Mouse (Mus musculus) megakaryocyte-erythroid progenitor cell, adult 5 weeks (primary cell): ENCODE results near the gene Ddost. TPM values are rescaled to one million over a fixed set of nuclear protein-coding genes. Genes with fewer than 3 reads are reported as not detected.

Source experiments
- polyA plus RNA-seq: library from polyadenylated mRNA; stranded (reverse); fragments of >175 nt; gene quantifications from 2 replicates; pipeline ENCODE4 v1.2.3, GENCODE M21; 2012

Gene Ddost
- polyA plus RNA-seq, result 223 and 304 TPM in 2 replicates

GRCm38 (mm10) chr4:138304340-138305104, at the start of gene Ddost:
Gene Ddost, plus strand, starts transcription at chr4:138304730.

GRCm38 (mm10) chr4:138326077-138326695, 21.7 kb downstream of the Ddost start, which contains the start of gene Pink1:
Gene Pink1, minus strand, starts transcription at chr4:138326307.

Other genes starting within 250 kb of the Ddost start
- 82.6 and 101 TPM in 2 replicates for gene Hp1bp3, start 88.4 kb upstream of the Ddost start, polyA plus RNA-seq
- 58.2 and 65.0 TPM in 2 replicates for gene Sh2d5, start 54.3 kb upstream of the Ddost start, polyA plus RNA-seq
- gene Kif17, start 54.3 kb upstream of the Ddost start, polyA plus RNA-seq, result 10.1 and 15.7 TPM in 2 replicates
- 96.7 and 103 TPM in 2 replicates for gene Pink1, start 21.6 kb downstream of the Ddost start, polyA plus RNA-seq
- 0.13 TPM in 1 of 2 replicates, not detected in the other for gene Cda, start 63.3 kb downstream of the Ddost start, polyA plus RNA-seq
- 0.05 and 0.06 TPM in 2 replicates for gene Fam43b, start 91.8 kb downstream of the Ddost start, polyA plus RNA-seq
- gene Mul1, start 129.9 kb downstream of the Ddost start, polyA plus RNA-seq, result 29.0 and 37.7 TPM in 2 replicates
- 1.1 TPM in 2 replicates for gene Camk2n1, start 149.6 kb downstream of the Ddost start, polyA plus RNA-seq